Mouse (Mus musculus) bone marrow macrophage, adult 2 months (primary cell): Measurements from ENCODE around the gene Aldh3b3.

Experiments used
- CTCF ChIP-seq: IDR thresholded peaks from 2 replicates; pipeline ENCODE4 v1.5.1; 2012; ENCODE audit warnings: low read depth, mild to moderate bottlenecking, low read length, moderate library complexity
- POLR2A ChIP-seq: IDR thresholded peaks from 2 replicates; pipeline ENCODE4 v1.6.1; 2012; ENCODE audit warnings: mild to moderate bottlenecking, low read depth, low read length, borderline replicate concordance

- TF ChIP-seq CTCF: no peak
- no peak for TF ChIP-seq POLR2A
Measured at GRCm38 (mm10) chr19:3926685-3927084, 31.8 kb upstream of the Aldh3b3 start.
